Mouse (Mus musculus) ES-E14 (cell line): ENCODE measurements around the gene Nr2f2.

Experiments
- CHD2 ChIP-seq: IDR thresholded peaks from 2 replicates; pipeline ENCODE4 v1.6.1; 2014; ENCODE audit warnings: mild to moderate bottlenecking, low read depth, low read length, inconsistent platforms
- HCFC1 ChIP-seq: IDR thresholded peaks from 2 replicates; pipeline ENCODE4 v1.6.1; 2012; ENCODE audit warnings: low read length, inconsistent platforms, borderline replicate concordance; ENCODE audit not compliant: insufficient read depth
- ZC3H11A ChIP-seq: IDR thresholded peaks from 2 replicates; pipeline ENCODE4 v1.6.1; 2012; ENCODE audit warnings: low read depth, mild to moderate bottlenecking, inconsistent platforms, low read length, borderline replicate concordance
- ZNF384 ChIP-seq: IDR thresholded peaks from 2 replicates; pipeline ENCODE4 v1.6.1; 2012; ENCODE audit warnings: low read depth, low read length, inconsistent platforms

DNA sequence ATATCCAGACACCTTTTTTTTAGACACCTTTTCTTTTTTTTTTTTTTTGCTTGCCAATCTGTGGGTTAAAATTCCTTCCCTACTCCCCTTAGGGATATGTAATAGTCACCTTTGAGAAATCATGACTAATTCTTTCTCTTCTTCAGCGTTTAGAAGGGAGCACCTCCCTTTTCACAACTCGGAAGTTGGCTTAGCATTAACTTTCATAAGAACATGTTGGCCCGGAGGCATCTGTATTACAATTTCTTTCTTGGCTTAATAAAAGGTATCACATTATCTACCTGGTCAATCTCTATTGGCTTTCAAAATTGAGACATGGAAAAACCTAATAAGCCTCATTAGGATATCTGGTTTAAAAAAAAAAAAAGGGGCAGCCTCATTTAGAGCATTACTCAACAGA, 14.4 kb upstream of the Nr2f2 start:
- no peak for TF ChIP-seq ZNF384
- TF ChIP-seq CHD2 = no peak
- TF ChIP-seq HCFC1 = no peak
- no peak for TF ChIP-seq ZC3H11A
